Mouse (Mus musculus): ENCODE measurements around the gene Myg1. TPM values are rescaled to one million over a fixed set of nuclear protein-coding genes. Genes with fewer than 3 reads are reported as not detected.

The Myg1 gene
- polyA plus RNA-seq, 1 experiment from 2014 or later: 78.4 TPM

Other genes starting within 250 kb of the Myg1 start
- 9.9 and 10.4 TPM in 2 replicates for gene Tns2, start 231.3 kb upstream of the Myg1 start, polyA plus RNA-seq (2014; fragmentation: Nextera tagmentation; extraction: Ambion mirVana)
- 54.8 and 62.4 TPM in 2 replicates for gene Spryd3, start 195.5 kb upstream of the Myg1 start, polyA plus RNA-seq (2014; fragmentation: Nextera tagmentation; extraction: Ambion mirVana)
- gene Igfbp6, start 187.3 kb upstream of the Myg1 start, polyA plus RNA-seq (2014; fragmentation: Nextera tagmentation; extraction: Ambion mirVana): 1.8 and 1.9 TPM in 2 replicates
- gene Soat2, start 181.2 kb upstream of the Myg1 start, polyA plus RNA-seq (2014; fragmentation: Nextera tagmentation; extraction: Ambion mirVana): 0.13 TPM in 1 of 2 replicates, not detected in the other
- 45.4 and 47.1 TPM in 2 replicates for gene Zfp740, start 128.5 kb upstream of the Myg1 start, polyA plus RNA-seq (2014; fragmentation: Nextera tagmentation; extraction: Ambion mirVana)
- 27.5 and 33.3 TPM in 2 replicates for gene Csad, start 127.0 kb upstream of the Myg1 start, polyA plus RNA-seq (2014; fragmentation: Nextera tagmentation; extraction: Ambion mirVana)
- gene Itgb7, start 99.8 kb upstream of the Myg1 start, polyA plus RNA-seq (2014; fragmentation: Nextera tagmentation; extraction: Ambion mirVana): 0.22 and 1.1 TPM in 2 replicates
- gene Rarg, start 74.2 kb upstream of the Myg1 start, polyA plus RNA-seq (2014; fragmentation: Nextera tagmentation; extraction: Ambion mirVana): 6.2 and 6.7 TPM in 2 replicates
- not detected in 2 replicates for gene Gm9918, start 61.1 kb upstream of the Myg1 start, polyA plus RNA-seq (2014; fragmentation: Nextera tagmentation; extraction: Ambion mirVana)
- gene Mfsd5, start 52.3 kb upstream of the Myg1 start, polyA plus RNA-seq (2014; fragmentation: Nextera tagmentation; extraction: Ambion mirVana): 60.6 and 61.8 TPM in 2 replicates
- gene Espl1, start 35.4 kb upstream of the Myg1 start, polyA plus RNA-seq (2014; fragmentation: Nextera tagmentation; extraction: Ambion mirVana): 6.8 and 7.0 TPM in 2 replicates
- 518 and 626 TPM in 2 replicates for gene Pfdn5, start 5.6 kb upstream of the Myg1 start, polyA plus RNA-seq (2014; fragmentation: Nextera tagmentation; extraction: Ambion mirVana)
- 30.7 and 33.8 TPM in 2 replicates for gene Aaas, start 19.1 kb downstream of the Myg1 start, polyA plus RNA-seq (2014; fragmentation: Nextera tagmentation; extraction: Ambion mirVana)
- gene Sp7, start 35.5 kb downstream of the Myg1 start, polyA plus RNA-seq (2014; fragmentation: Nextera tagmentation; extraction: Ambion mirVana): 0.64 and 0.82 TPM in 2 replicates
- 5.3 and 6.2 TPM in 2 replicates for gene Sp1, start 74.4 kb downstream of the Myg1 start, polyA plus RNA-seq (2014; fragmentation: Nextera tagmentation; extraction: Ambion mirVana)
- gene Amhr2, start 113.7 kb downstream of the Myg1 start, polyA plus RNA-seq (2014; fragmentation: Nextera tagmentation; extraction: Ambion mirVana): 0.13 and 0.39 TPM in 2 replicates
- 98.3 and 105 TPM in 2 replicates for gene Prr13, start 127.3 kb downstream of the Myg1 start, polyA plus RNA-seq (2014; fragmentation: Nextera tagmentation; extraction: Ambion mirVana)
- gene Pcbp2, start 138.8 kb downstream of the Myg1 start, polyA plus RNA-seq (2014; fragmentation: Nextera tagmentation; extraction: Ambion mirVana): 158 and 166 TPM in 2 replicates
- 9.6 and 17.2 TPM in 2 replicates for gene Gm10337, start 172.0 kb downstream of the Myg1 start, polyA plus RNA-seq (2014; fragmentation: Nextera tagmentation; extraction: Ambion mirVana)
- gene Map3k12, start 185.4 kb downstream of the Myg1 start, polyA plus RNA-seq (2014; fragmentation: Nextera tagmentation; extraction: Ambion mirVana): 43.9 and 47.5 TPM in 2 replicates
- gene Tarbp2, start 186.5 kb downstream of the Myg1 start, polyA plus RNA-seq (2014; fragmentation: Nextera tagmentation; extraction: Ambion mirVana): 77.8 and 86.7 TPM in 2 replicates
- 5.0 and 8.6 TPM in 2 replicates for gene Npff, start 193.2 kb downstream of the Myg1 start, polyA plus RNA-seq (2014; fragmentation: Nextera tagmentation; extraction: Ambion mirVana)